Mouse (Mus musculus) heart, adult 2 months (tissue): ENCODE results near the gene Zfp683. TPM values are rescaled to one million over a fixed set of nuclear protein-coding genes. Genes with fewer than 3 reads are reported as not detected.
A peak's percentile ranks its signal among the peaks of the same experiment; 100 is the strongest.

ENCODE experiments used
- DNase-seq, 2 experiments: peaks; one replicate each; pipeline ENCODE4 v3.0.0; 2021
- H3K27ac ChIP-seq: fragments of 200-600 bp; 2 replicates; pipeline ENCODE4 v1.8.1; 2022
- H3K27me3 ChIP-seq: fragments of 200-500 bp; 2 replicates; pipeline ENCODE4 v1.6.1; 2012; ENCODE audit warnings: mild to moderate bottlenecking, low read length, inconsistent platforms, mixed read lengths; ENCODE audit not compliant: control insufficient read depth, insufficient read depth
- H3K36me3 ChIP-seq: fragments of 200-500 bp; 2 replicates; pipeline ENCODE4 v1.6.1; 2012; ENCODE audit warnings: low read length, inconsistent platforms; ENCODE audit not compliant: control insufficient read depth, insufficient read depth
- H3K4me1 ChIP-seq: fragments of 200-500 bp; 2 replicates; pipeline ENCODE4 v1.6.1; 2011; ENCODE audit warnings: low read length; ENCODE audit not compliant: control insufficient read depth, insufficient read depth
- H3K4me3 ChIP-seq: fragments of 200-600 bp; 2 replicates; pipeline ENCODE4 v1.8.1; 2022
- H3K79me2 ChIP-seq: fragments of 200-500 bp; replicated peaks from 2 replicates; pipeline ENCODE4 v1.6.1; 2012; ENCODE audit warnings: mild to moderate bottlenecking, inconsistent platforms, low read length, moderate library complexity, mixed read lengths; ENCODE audit not compliant: control insufficient read depth, insufficient read depth
- H3K9ac ChIP-seq: fragments of 200-500 bp; 2 replicates; pipeline ENCODE4 v1.6.1; 2012; ENCODE audit warnings: low read depth, mild to moderate bottlenecking, control low read depth, inconsistent platforms, low read length, mixed read lengths
- CTCF ChIP-seq: fragments of 200-600 bp; IDR thresholded peaks from 2 replicates; pipeline ENCODE4 v1.8.1; 2022; ENCODE audit warnings: antibody characterized with exemption, mild to moderate bottlenecking, moderate library complexity
- EP300 ChIP-seq: fragments of 200-500 bp; IDR thresholded peaks from 2 replicates; pipeline ENCODE4 v1.6.1; 2011; ENCODE audit warnings: low read depth, low read length, control low read depth; ENCODE audit not compliant: insufficient read depth
- POLR2A ChIP-seq: fragments of 200-500 bp; IDR thresholded peaks from 2 replicates; pipeline ENCODE4 v1.6.1; 2011; ENCODE audit warnings: mild to moderate bottlenecking, low read depth, low read length, control low read depth; ENCODE audit not compliant: insufficient read depth
- WGBS: fragments of 180-500 bp; shearing (Covaris S2); methylation state at CpG from one replicate; pipeline ENCODE4 v1.1.7; 2018; 5-methylcytosine and 5-hydroxymethylcytosine counted together
- intact Hi-C: fragments of 180-260 bp; cut with DNase I; formaldehyde crosslinking; loops from one replicate; pipeline ENCODE4 v1.15.1; 2025
- polyA plus RNA-seq: library from polyadenylated mRNA; depleted of rRNA; stranded (reverse); fragments of >200 nt; gene quantifications from 2 replicates; pipeline ENCODE4 v1.2.3, GENCODE M21; 2012
- total RNA-seq, 2 experiments: library from RNA; stranded (reverse); gene quantifications; 2 replicates each; pipeline ENCODE4 v1.2.3; 2021

Gene Zfp683
- total and polyA plus RNA-seq, 3 experiments: not detected

GRCm38 (mm10) chr4:134019210-134019609 lies 34.4 kb upstream of the Zfp683 start:
- WGBS: 2% methylated on average over 10 of the region's 10 CpGs
- no peak for TF ChIP-seq CTCF
- TF ChIP-seq POLR2A: no peak
- no peak for TF ChIP-seq EP300
- Histone ChIP-seq H3K79me2 (no peaks in the 10 kb centered on the region), H3K4me3 (no peak overlapping the region), H3K4me1 (no peaks in the 10 kb centered on the region), H3K27me3 (peaks cover 11% of the 10 kb centered on the region), H3K9ac (no peak overlapping the region), H3K36me3 (no peaks in the 10 kb centered on the region), H3K27ac (no peak overlapping the region)
- no peak for DNase-seq
- intact Hi-C loops: no loop called here

GRCm38 (mm10) chr4:134019641-134020351 lies 33.8 kb upstream of the Zfp683 start:
- intact Hi-C loops: no loop called here
- TF ChIP-seq CTCF (no peak), POLR2A (no peak), EP300 (no peak)
- whole genome bisulfite sequencing: 5% methylated on average over 16 of the region's 16 CpGs
- no peaks in the 10 kb centered on the region for H3K4me1 ChIP-seq
- H3K4me3 ChIP-seq: no peak overlapping the region
- no peak overlapping the region for H3K27ac ChIP-seq
- H3K79me2 ChIP-seq: no peaks in the 10 kb centered on the region
- no peak overlapping the region for H3K9ac ChIP-seq
- H3K36me3 ChIP-seq: no peaks in the 10 kb centered on the region
- H3K27me3 ChIP-seq: peaks cover 11% of the 10 kb centered on the region
- DNase-seq: no peak

- H3K27ac ChIP-seq: no peak overlapping the region
- H3K36me3 ChIP-seq: no peaks in the 10 kb centered on the region
- H3K4me1 ChIP-seq: no peaks in the 10 kb centered on the region
- H3K79me2 ChIP-seq: no peaks in the 10 kb centered on the region
- peak; percentile 76; the same call in 1 of the 2 replicates for TF ChIP-seq EP300
- no peak for TF ChIP-seq POLR2A
- peak; percentile 56 to 79 for DNase-seq
- peaks cover 11% of the 10 kb centered on the region for H3K27me3 ChIP-seq
- WGBS: 3% methylated on average over 11 of the region's 11 CpGs
- no peak overlapping the region for H3K9ac ChIP-seq
- intact Hi-C loops: no loop called here
- no peak overlapping the region for H3K4me3 ChIP-seq
Measured at GRCm38 (mm10) chr4:134020621-134021020, 33.0 kb upstream of the Zfp683 start.

GRCm38 (mm10) chr4:134025802-134026201 lies 27.8 kb upstream of the Zfp683 start:
- no peaks in the 10 kb centered on the region for H3K36me3 ChIP-seq
- H3K79me2 ChIP-seq: no peaks in the 10 kb centered on the region
- H3K9ac ChIP-seq: no peak overlapping the region
- TF ChIP-seq CTCF: no peak
- no peak for TF ChIP-seq POLR2A
- TF ChIP-seq EP300: no peak
- H3K27me3 ChIP-seq: no peaks in the 10 kb centered on the region
- H3K4me3 ChIP-seq: no peak overlapping the region
- DNase-seq: no peak
- WGBS: 67% methylated on average over 9 of the region's 9 CpGs
- H3K27ac ChIP-seq: no peak overlapping the region
- intact Hi-C loops: no loop called here
- no peaks in the 10 kb centered on the region for H3K4me1 ChIP-seq

GRCm38 (mm10) chr4:134035953-134036352 lies 17.7 kb upstream of the Zfp683 start:
- Histone ChIP-seq H3K4me1 (no peaks in the 10 kb centered on the region), H3K27ac (no peak overlapping the region), H3K9ac (no peak overlapping the region), H3K36me3 (no peaks in the 10 kb centered on the region), H3K27me3 (no peaks in the 10 kb centered on the region), H3K4me3 (no peak overlapping the region), H3K79me2 (no peaks in the 10 kb centered on the region)
- intact Hi-C loops: loop anchor here (2.0 to 5.0 kb wide), 3 partner anchors 46 to 255 kb away; no protein-coding TSS in a partner anchor
- WGBS: 5% methylated on average over 16 of the region's 16 CpGs
- DNase-seq: peak; percentile 56 to 77
- TF ChIP-seq POLR2A (no peak), CTCF (peak; percentile 91)

GRCm38 (mm10) chr4:134041317-134042123 lies 12.1 kb upstream of the Zfp683 start:
- H3K27ac ChIP-seq: no peak overlapping the region
- no peaks in the 10 kb centered on the region for H3K4me1 ChIP-seq
- H3K9ac ChIP-seq: no peak overlapping the region
- no peak overlapping the region for H3K4me3 ChIP-seq
- TF ChIP-seq EP300 (no peak), POLR2A (no peak), CTCF (no peak)
- no peak for DNase-seq
- 25% methylated on average over 9 of the region's 9 CpGs for WGBS
- intact Hi-C loops: no loop called here
- no peaks in the 10 kb centered on the region for H3K36me3 ChIP-seq
- no peaks in the 10 kb centered on the region for H3K27me3 ChIP-seq
- H3K79me2 ChIP-seq: no peaks in the 10 kb centered on the region
